Mouse (Mus musculus) cerebellum, postnatal 4 days (tissue): ENCODE measurements around the gene Trim61.
A peak's percentile ranks its signal among the peaks of the same experiment; 100 is the strongest.

Experiments
- DNase-seq, 2 experiments: peaks; one replicate each; pipeline ENCODE4 v3.0.0; 2022; ENCODE audit warnings: low spot score in 2 of 2, mixed read lengths in 1 of 2

Trim61 gene

DNA sequence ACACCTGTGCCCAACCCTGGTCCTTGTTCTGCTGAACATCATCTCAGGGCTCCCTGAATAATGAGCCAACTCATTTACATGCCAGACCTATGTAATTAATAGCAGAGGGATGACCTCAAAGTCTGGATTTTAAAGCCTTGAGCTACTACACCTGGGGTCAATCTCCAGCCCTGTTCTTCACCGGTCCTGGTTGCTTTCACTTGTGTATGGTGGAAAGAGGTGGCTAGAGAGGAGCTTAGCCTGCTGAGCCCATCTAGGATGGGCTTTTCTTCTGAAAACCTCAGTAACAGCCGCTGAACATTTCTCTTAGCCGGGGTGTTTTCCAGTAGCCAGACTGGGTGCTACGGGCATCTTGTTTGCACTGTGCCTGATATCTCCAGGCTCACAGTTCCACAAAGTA lies 30.6 kb downstream of the Trim61 start, which contains the start of gene Trim75:
Gene Trim75, minus strand, starts transcription at position 101 of the 400 bp plus-strand sequence.
- no peak for DNase-seq

DNA sequence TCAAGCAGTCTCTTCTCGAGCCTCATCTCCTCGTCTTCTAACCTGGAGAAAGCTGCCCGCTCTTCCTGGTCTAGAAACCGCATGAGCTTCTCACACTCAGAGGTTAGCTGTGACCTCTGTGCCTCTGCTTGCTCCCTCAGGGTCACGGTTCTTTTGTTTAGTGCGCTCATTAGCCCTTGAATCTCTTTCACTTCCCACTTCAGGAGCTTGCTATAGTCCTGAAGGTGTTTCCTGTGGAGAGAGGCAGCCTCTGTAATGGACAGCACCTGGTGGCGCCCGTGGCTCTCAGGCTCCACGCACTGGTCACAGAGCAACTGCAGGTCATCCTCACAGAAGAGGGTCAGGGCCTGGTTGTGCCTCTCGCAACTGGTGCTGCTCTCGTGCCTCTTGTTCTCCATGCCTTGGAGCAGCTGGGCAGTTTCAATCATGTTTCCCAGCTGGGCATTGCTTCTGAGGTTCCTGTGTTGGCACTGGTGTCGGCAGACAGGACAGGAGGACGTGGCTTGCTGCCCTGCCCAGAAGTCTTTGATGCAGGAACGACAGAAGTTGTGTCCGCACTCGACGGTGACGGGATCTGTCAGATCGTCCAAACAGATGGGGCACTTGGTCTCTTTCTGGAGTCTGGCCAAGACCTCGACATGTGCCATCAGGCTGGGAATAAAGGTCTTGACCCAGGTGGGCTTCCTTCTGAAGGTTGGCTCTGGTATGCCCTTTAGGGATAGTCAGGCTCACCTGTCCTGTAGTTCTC lies 35.0 kb downstream of the Trim61 start:
- peak in 1 of 2 experiments; percentile 13 for DNase-seq
